Comparison of ENCODE assay signal across 27 mouse cellular contexts in genomic region chr16:45770914-45771313, GRCm38 (mm10).
"Had no signal": no experiment of that assay in that cellular context is flagged by ENCODE, and none has a peak within 500 bp of the region (broad histone marks: within the 10 kb centered on the region; RNA-seq: fewer than 3 reads in every experiment).

No protein-coding gene starts in this region.

- H3K4me2 ChIP-seq: heart, embryonic 11.5 days; heart, embryonic 13.5 days; heart, embryonic 15.5 days; hindbrain, embryonic 13.5 days; hindbrain, embryonic 15.5 days; kidney, embryonic 15.5 days; limb, embryonic 13.5 days; limb, embryonic 15.5 days; liver, embryonic 12.5 days had no signal

- H3K4me1 ChIP-seq: heart, embryonic 15.5 days; liver, embryonic 12.5 days had no signal

- ATAC-seq: hindbrain, postnatal 0 days; intestine, embryonic 16.5 days; liver, embryonic 12.5 days had no signal

- H3K27me3 ChIP-seq: heart, embryonic 13.5 days; heart, embryonic 15.5 days; hindbrain, embryonic 13.5 days; hindbrain, embryonic 15.5 days; kidney, embryonic 15.5 days; limb, embryonic 13.5 days; limb, embryonic 15.5 days; liver, embryonic 12.5 days had no signal

- H3K4me3 ChIP-seq: heart, adult 2 months; heart, embryonic 13.5 days; heart, embryonic 15.5 days; hindbrain, embryonic 13.5 days; hindbrain, embryonic 15.5 days; kidney, embryonic 15.5 days; limb, embryonic 13.5 days; limb, embryonic 15.5 days; liver, embryonic 12.5 days had no signal

- H3K9ac ChIP-seq: heart, embryonic 13.5 days; heart, embryonic 15.5 days; hindbrain, embryonic 13.5 days; hindbrain, embryonic 15.5 days; kidney, embryonic 15.5 days; limb, embryonic 13.5 days; limb, embryonic 15.5 days; liver, embryonic 12.5 days; liver, embryonic 14.5 days had no signal

- H3K36me3 ChIP-seq: hindbrain, embryonic 15.5 days had no signal

- DNase-seq: gastrocnemius, postnatal 14 days; gastrocnemius, postnatal 36 days; heart, adult 11 months; heart, adult 2 months; heart, postnatal 14 days; heart, postnatal 36 days; kidney, adult 11 months; kidney, adult 2 months; kidney, adult 9 months; kidney, postnatal 14 days; kidney, postnatal 36 days; layer of hippocampus, adult 9-11 months; layer of hippocampus, postnatal 36 days; left cerebral cortex, postnatal 4 days had no signal

- H3K9me3 ChIP-seq: heart, embryonic 13.5 days; heart, embryonic 15.5 days; hindbrain, embryonic 13.5 days; hindbrain, embryonic 15.5 days; kidney, embryonic 15.5 days; limb, embryonic 13.5 days; limb, embryonic 15.5 days; liver, embryonic 12.5 days had no signal

- H3K27ac ChIP-seq: heart, adult 2 months; heart, embryonic 13.5 days; heart, embryonic 15.5 days; hindbrain, embryonic 13.5 days; hindbrain, embryonic 15.5 days; hindbrain, postnatal 0 days; kidney, embryonic 15.5 days; kidney, postnatal 0 days; limb, embryonic 13.5 days; limb, embryonic 15.5 days; liver, embryonic 12.5 days; liver, embryonic 14.5 days had no signal
